Mouse (Mus musculus) naive thymus-derived CD4-positive, alpha-beta T cell, adult 2 months (primary cell): ENCODE data around the gene Gm12886.

ENCODE experiments used
- DNase-seq: peaks from one replicate; pipeline ENCODE4 v3.0.0-alpha.2; 2011; ENCODE audit warnings: low read depth

Gene Gm12886

DNA sequence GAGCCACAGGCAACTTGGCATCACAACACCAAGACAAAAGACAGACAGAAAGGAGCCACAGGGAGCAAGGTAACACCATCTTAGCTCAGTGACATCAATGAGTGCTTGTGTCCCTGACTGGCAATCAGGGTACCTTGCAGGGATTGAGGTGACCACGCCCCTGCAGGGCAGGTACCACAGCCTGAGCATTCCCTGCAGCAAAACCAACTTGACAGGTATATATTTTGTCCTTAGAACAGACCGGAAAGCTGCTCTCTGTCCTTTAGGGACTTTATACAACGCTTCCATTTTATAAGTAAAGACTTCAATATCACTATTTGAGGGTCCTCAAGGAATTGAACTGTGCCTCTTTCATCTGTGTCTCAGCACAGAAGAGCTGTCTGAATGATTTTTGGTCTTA, at the start of gene Gm12886:
TSS of gene Gm12886 (minus strand) at position 101 of the 400 bp plus-strand sequence.
- DNase-seq = no peak
